Mouse (Mus musculus) limb, embryonic 14.5 days (tissue): Measurements from ENCODE around the gene Proser2. TPM values are rescaled to one million over a fixed set of nuclear protein-coding genes. Genes with fewer than 3 reads are reported as not detected.
"Not testable (repeated sequence)": the region's sequence is repeated elsewhere in the genome, so short reads cannot be mapped to it uniquely, and the experiment has no call there.

Source experiments
- ATAC-seq: fragments of 200-750 bp; cut with Nextera tagmentation; 2 replicates; pipeline ENCODE4 v1.8.0; 2017; ENCODE audit warnings: low read depth, moderate number of reproducible peaks, moderate TSS enrichment; ENCODE audit not compliant: low FRiP score
- DNase-seq: peaks from one replicate; pipeline ENCODE4 v3.0.0-alpha.2; 2015; ENCODE audit warnings: low spot score
- H3K27ac ChIP-seq: fragments of 300-500 bp; sonication (generic); replicated peaks from 2 replicates; pipeline ENCODE4 v1.5.1; 2014; ENCODE audit warnings: low read depth, mild to moderate bottlenecking, low read length, moderate library complexity, mixed read lengths
- H3K27me3 ChIP-seq: fragments of 300-500 bp; sonication (generic); 2 replicates; pipeline ENCODE4 v1.6.1; 2014; ENCODE audit warnings: low read length, mixed read lengths; ENCODE audit not compliant: control insufficient read depth, insufficient read depth
- H3K36me3 ChIP-seq: fragments of 300-500 bp; sonication (generic); 2 replicates; pipeline ENCODE4 v1.6.1; 2014; ENCODE audit warnings: mild to moderate bottlenecking, low read length, moderate library complexity, mixed read lengths; ENCODE audit not compliant: control insufficient read depth, insufficient read depth
- H3K4me1 ChIP-seq: fragments of 300-500 bp; sonication (generic); 2 replicates; pipeline ENCODE4 v1.6.1; 2014; ENCODE audit warnings: antibody characterized with exemption, low read length, mixed read lengths; ENCODE audit not compliant: control insufficient read depth, insufficient read depth
- H3K4me2 ChIP-seq: fragments of 300-500 bp; sonication (generic); replicated peaks from 2 replicates; pipeline ENCODE4 v1.6.1; 2014; ENCODE audit warnings: low read depth, mild to moderate bottlenecking, low read length, moderate library complexity; ENCODE audit not compliant: severe bottlenecking
- H3K4me3 ChIP-seq: fragments of 300-500 bp; sonication (generic); replicated peaks from 2 replicates; pipeline ENCODE4 v1.5.1; 2014; ENCODE audit warnings: low read length
- H3K9ac ChIP-seq: fragments of 300-500 bp; sonication (generic); 2 replicates; pipeline ENCODE4 v1.6.1; 2014; ENCODE audit warnings: mild to moderate bottlenecking, low read depth, low read length, moderate library complexity; ENCODE audit not compliant: severe bottlenecking
- H3K9me3 ChIP-seq: fragments of 300-500 bp; sonication (generic); 2 replicates; pipeline ENCODE4 v1.6.1; 2016; ENCODE audit warnings: low read length; ENCODE audit not compliant: control insufficient read depth
- POLR2A ChIP-seq: fragments of 200-500 bp; IDR thresholded peaks from 2 replicates; pipeline ENCODE4 v1.8.0; 2012; ENCODE audit warnings: inconsistent platforms, mild to moderate bottlenecking, moderate library complexity, borderline replicate concordance; ENCODE audit not compliant: insufficient read depth, insufficient read length; ENCODE audit errors: extremely low read depth
- WGBS: fragments of 180-500 bp; shearing (Covaris S2); extraction: QIAGEN DNeasy Blood & Tissue Kit; methylation state at CpG from one replicate; pipeline ENCODE4 v1.1.7; 2014; 5-methylcytosine and 5-hydroxymethylcytosine counted together
- polyA plus RNA-seq, 2 experiments: library from polyadenylated mRNA; depleted of rRNA in 1 of 2; stranded (reverse) in 1 of 2; unstranded in 1 of 2; fragments of >200 nt; fragmentation: Nextera tagmentation in 1 of 2; extraction: Ambion mirVana in 1 of 2; gene quantifications; 2 replicates each; pipeline versions ENCODE4 v1.2.1 to v1.2.3; 2012 to 2014

Gene Proser2
- polyA plus RNA-seq, 2 experiments: 7.6 to 10.5 TPM

- no peak for TF ChIP-seq POLR2A
- H3K9ac ChIP-seq: no peak overlapping the region
- no peak overlapping the region for H3K4me3 ChIP-seq
- no peak for DNase-seq
- H3K4me2 ChIP-seq: no peak overlapping the region
- no peak overlapping the region for H3K27ac ChIP-seq
- H3K36me3 ChIP-seq: no peaks in the 10 kb centered on the region
- WGBS: 68% methylated on average over 7 of the region's 7 CpGs
- peaks cover 21% of the 10 kb centered on the region for H3K4me1 ChIP-seq
- H3K9me3 ChIP-seq: no peaks in the 10 kb centered on the region
- H3K27me3 ChIP-seq: peaks cover 9% of the 10 kb centered on the region
- no peak for ATAC-seq
Measured at GRCm38 (mm10) chr2:6097113-6097716, 32.8 kb downstream of the Proser2 start.

GRCm38 (mm10) chr2:6089941-6090340, 40.1 kb downstream of the Proser2 start:
- not testable (repeated sequence) for DNase-seq, H3K9ac ChIP-seq, ATAC-seq, H3K4me3 ChIP-seq, H3K4me2 ChIP-seq, H3K36me3 ChIP-seq, H3K27ac ChIP-seq, H3K27me3 ChIP-seq, H3K9me3 ChIP-seq
- WGBS: 82% methylated on average over 16 of the region's 16 CpGs
- H3K4me1 ChIP-seq: peaks cover 14% of the 10 kb centered on the region

DNA sequence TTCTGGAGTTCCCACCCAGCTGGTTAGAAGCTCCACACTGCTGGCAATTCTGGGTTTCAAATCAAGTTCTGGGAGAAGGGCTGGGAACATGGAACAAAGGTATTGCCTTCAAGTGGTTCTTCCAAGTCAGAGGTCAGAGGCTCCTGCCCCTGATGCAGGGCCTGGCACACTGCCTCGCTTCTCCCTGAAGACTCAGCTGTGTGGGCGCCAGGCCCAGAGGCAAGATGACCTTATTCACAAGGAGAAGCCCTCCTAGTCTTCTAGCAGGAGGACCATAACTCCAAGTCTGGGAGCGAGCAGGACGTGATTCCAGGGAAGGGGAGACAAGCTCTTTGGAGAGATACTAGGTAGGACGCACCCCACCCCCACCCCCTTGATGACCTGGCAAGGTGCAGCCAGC, 42.9 kb downstream of the Proser2 start:
- H3K4me2 ChIP-seq: no peak overlapping the region

GRCm38 (mm10) chr2:6085622-6086530, 44.1 kb downstream of the Proser2 start:
- peaks cover 14% of the 10 kb centered on the region for H3K4me1 ChIP-seq
- no peak overlapping the region for H3K4me3 ChIP-seq
- ATAC-seq (no peak), DNase-seq (no peak)
- no peaks in the 10 kb centered on the region for H3K27me3 ChIP-seq
- no peak overlapping the region for H3K4me2 ChIP-seq
- 0 out of 2 replicates have a peak overlapping the region, but pooled peaks have one; percentile 9 for H3K27ac ChIP-seq
- no peaks in the 10 kb centered on the region for H3K9me3 ChIP-seq
- WGBS: 67% methylated on average over 19 of the region's 19 CpGs
- no peaks in the 10 kb centered on the region for H3K36me3 ChIP-seq
- H3K9ac ChIP-seq: no peak overlapping the region
- no peak for TF ChIP-seq POLR2A

More for the DNA sequence above, 42.9 kb downstream of the Proser2 start:
- no peak for DNase-seq
- Histone ChIP-seq H3K36me3 (no peaks in the 10 kb centered on the region), H3K9me3 (no peaks in the 10 kb centered on the region), H3K4me3 (no peak overlapping the region), H3K27me3 (no peaks in the 10 kb centered on the region), H3K27ac (no peak overlapping the region), H3K4me1 (peaks cover 14% of the 10 kb centered on the region), H3K9ac (no peak overlapping the region)
- no peak for TF ChIP-seq POLR2A
- 85% methylated on average over 5 of the region's 5 CpGs for WGBS
- no peak for ATAC-seq

- ATAC-seq (no peak), DNase-seq (no peak)
- Histone ChIP-seq H3K36me3 (no peaks in the 10 kb centered on the region), H3K27ac (no peak overlapping the region), H3K27me3 (no peaks in the 10 kb centered on the region), H3K9ac (no peak overlapping the region), H3K9me3 (no peaks in the 10 kb centered on the region), H3K4me1 (peaks cover 14% of the 10 kb centered on the region), H3K4me3 (no peak overlapping the region), H3K4me2 (no peak overlapping the region)
- whole genome bisulfite sequencing: 100% methylated on average over 1 of the region's 1 CpGs
- TF ChIP-seq POLR2A: no peak
Measured at GRCm38 (mm10) chr2:6083696-6084095, 46.3 kb downstream of the Proser2 start.
